Mouse (Mus musculus): ENCODE measurements around the gene Hmgn5. TPM values are rescaled to one million over a fixed set of nuclear protein-coding genes. Genes with fewer than 3 reads are reported as not detected.

Gene Hmgn5
- polyA plus RNA-seq (2015; fragmentation: Nextera tagmentation; extraction: Ambion mirVana) = 16.9 and 17.6 TPM in 2 replicates

DNA sequence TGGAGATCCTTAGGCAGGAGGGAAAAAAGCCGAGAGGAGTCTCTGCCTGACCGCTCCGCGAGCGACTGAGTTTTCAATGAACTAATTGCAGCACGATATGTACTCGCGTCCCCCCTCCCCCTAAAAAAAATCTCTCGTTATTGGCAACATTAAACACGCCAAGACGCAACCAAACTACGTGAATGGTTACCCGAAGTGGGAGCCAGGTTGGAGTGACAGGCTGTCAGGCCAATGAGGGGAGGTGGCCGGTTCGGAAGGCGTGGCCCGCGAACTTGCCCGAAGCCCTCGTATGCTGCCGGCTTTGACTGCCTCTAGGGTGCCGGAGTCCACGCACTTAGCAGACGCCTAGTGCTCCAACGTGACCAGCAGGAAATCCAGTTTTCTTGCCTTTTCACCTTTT is at the start of gene Hmgn5:
TSS of gene Hmgn5 (minus strand) at position 122 of the 400 bp plus-strand sequence.
- ATAC-seq (peak; percentile 99), DNase-seq (ENCODE audit: low spot score) (peak; percentile 94)
- Histone ChIP-seq H3K27ac (ENCODE audit: low read length) (peak within 1 kb of the TSS; percentile 68), H3K9ac (replicated peaks; ENCODE audit: low read depth) (peak within 1 kb of the TSS; percentile 39), H3K4me3 (ENCODE audit: low read depth, low read length) (peak within 1 kb of the TSS; percentile 52), H3K36me3 (ENCODE audit: insufficient read depth, low read length) (no peaks in the 10 kb centered on the region), H3K4me1 (ENCODE audit: insufficient read depth, low read depth, low read length) (no peaks in the 10 kb centered on the region), H3K9me3 (ENCODE audit: low read length) (no peaks in the 10 kb centered on the region), H3K27me3 (replicated peaks; ENCODE audit: insufficient read depth, low read length) (no peaks in the 10 kb centered on the region), H3K4me2 (replicated peaks; ENCODE audit: low read depth, low read length) (peak within 1 kb of the TSS; percentile 55)
- TF ChIP-seq EP300 (IDR thresholded peaks at IDR 0.05) (no peak), CTCF (IDR thresholded peaks at IDR 0.05) (no peak; the same call in 1 of the 2 replicates)
- WGBS = 20% methylated on average over 25 of the region's 25 CpGs

DNA sequence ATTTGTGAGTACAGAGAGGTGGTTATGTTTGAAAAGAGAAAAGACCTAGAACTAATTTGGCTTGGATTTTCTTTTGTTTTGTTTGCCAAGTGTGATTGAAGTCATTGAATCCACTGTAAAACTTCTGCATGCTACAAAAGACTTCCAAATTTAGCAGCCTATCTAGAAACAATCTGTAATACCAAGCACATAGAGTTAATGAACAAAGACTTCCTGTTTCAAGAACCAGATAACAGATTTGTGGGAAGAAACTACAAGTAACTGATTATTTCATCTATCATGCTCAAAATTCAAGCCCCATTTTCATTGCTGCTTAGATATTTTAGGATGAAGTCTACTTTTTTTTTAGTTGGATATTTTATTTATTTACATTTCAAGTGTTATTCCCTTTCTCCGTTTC is 34.6 kb upstream of the Hmgn5 start:
- Histone ChIP-seq H3K27me3 (replicated peaks; ENCODE audit: insufficient read depth, low read length) (no peaks in the 10 kb centered on the region), H3K4me2 (replicated peaks; ENCODE audit: low read depth, low read length) (no peak overlapping the region), H3K9ac (replicated peaks; ENCODE audit: low read depth) (no peak overlapping the region), H3K4me1 (ENCODE audit: insufficient read depth, low read depth, low read length) (no peaks in the 10 kb centered on the region), H3K4me3 (ENCODE audit: low read depth, low read length) (no peak overlapping the region), H3K9me3 (ENCODE audit: low read length) (no peaks in the 10 kb centered on the region), H3K36me3 (ENCODE audit: insufficient read depth, low read length) (no peaks in the 10 kb centered on the region), H3K27ac (ENCODE audit: low read length) (no peak overlapping the region)
- no peak for TF ChIP-seq CTCF (IDR thresholded peaks at IDR 0.05)
- no peak for TF ChIP-seq EP300 (IDR thresholded peaks at IDR 0.05)
- no peak for ATAC-seq
- no peak for DNase-seq (ENCODE audit: low spot score)
- WGBS = 47% methylated on average over 1 of the region's 1 CpGs

DNA sequence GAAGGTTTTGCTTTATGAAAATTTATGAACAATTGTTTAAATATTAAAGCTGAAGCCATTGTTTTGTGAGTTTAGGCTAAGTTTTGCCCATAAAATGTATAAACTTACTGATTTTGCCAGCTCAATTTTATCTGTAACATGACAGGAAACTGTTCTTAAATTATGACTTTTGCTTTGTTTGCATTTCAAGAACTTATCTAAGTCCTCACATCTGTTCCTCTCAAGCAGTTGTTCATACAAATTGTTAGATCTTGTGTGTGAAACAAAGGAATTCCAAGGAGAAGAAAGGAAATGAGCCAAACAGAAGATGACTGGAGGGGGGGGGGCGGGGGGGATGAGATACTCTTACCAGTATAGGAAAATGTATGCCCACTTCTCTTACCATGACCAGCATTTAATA is 13.0 kb upstream of the Hmgn5 start:
- no peak overlapping the region for H3K4me3 ChIP-seq (ENCODE audit: low read depth, low read length)
- H3K27me3 ChIP-seq (replicated peaks; ENCODE audit: insufficient read depth, low read length) = no peaks in the 10 kb centered on the region
- H3K9me3 ChIP-seq (ENCODE audit: low read length) = no peaks in the 10 kb centered on the region
- no peaks in the 10 kb centered on the region for H3K4me1 ChIP-seq (ENCODE audit: insufficient read depth, low read depth, low read length)
- no peak for ATAC-seq
- H3K9ac ChIP-seq (replicated peaks; ENCODE audit: low read depth) = no peak overlapping the region
- no peaks in the 10 kb centered on the region for H3K36me3 ChIP-seq (ENCODE audit: insufficient read depth, low read length)
- no peak overlapping the region for H3K27ac ChIP-seq (ENCODE audit: low read length)
- TF ChIP-seq CTCF (IDR thresholded peaks at IDR 0.05) = no peak
- TF ChIP-seq EP300 (IDR thresholded peaks at IDR 0.05) = no peak
- no peak for DNase-seq (ENCODE audit: low spot score)
- no CpG with 5 or more reads among the region's 1 CpGs for WGBS
- H3K4me2 ChIP-seq (replicated peaks; ENCODE audit: low read depth, low read length) = no peak overlapping the region

DNA sequence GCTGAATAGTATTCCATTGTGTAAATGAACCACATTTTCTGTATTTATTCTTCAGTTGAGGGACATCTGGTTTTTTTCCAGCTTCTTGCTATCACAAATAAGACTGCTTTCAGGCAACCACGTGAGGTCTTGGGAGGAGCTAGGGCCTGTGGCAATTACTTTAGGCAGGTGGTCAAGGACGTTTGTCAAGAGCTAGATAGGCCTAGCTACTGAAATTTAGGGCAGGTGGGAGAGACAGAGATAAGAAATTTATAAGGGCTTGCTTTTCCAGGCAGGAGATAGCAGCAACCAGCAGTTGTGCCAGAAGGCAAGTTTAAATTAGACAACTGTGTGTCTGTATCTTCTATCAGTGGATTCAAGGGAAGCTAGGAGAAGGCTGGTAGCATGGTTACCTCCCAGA is 7.7 kb upstream of the Hmgn5 start:
- H3K36me3 ChIP-seq (ENCODE audit: insufficient read depth, low read length) = no peaks in the 10 kb centered on the region
- no peaks in the 10 kb centered on the region for H3K27me3 ChIP-seq (replicated peaks; ENCODE audit: insufficient read depth, low read length)
- no peaks in the 10 kb centered on the region for H3K4me1 ChIP-seq (ENCODE audit: insufficient read depth, low read depth, low read length)
- DNase-seq (ENCODE audit: low spot score) (no peak), ATAC-seq (no peak)
- no peaks in the 10 kb centered on the region for H3K9me3 ChIP-seq (ENCODE audit: low read length)
- WGBS = 49% methylated on average over 2 of the region's 2 CpGs
- no peak for TF ChIP-seq CTCF (IDR thresholded peaks at IDR 0.05)
- no peak overlapping the region for H3K27ac ChIP-seq (ENCODE audit: low read length)
- no peak overlapping the region for H3K4me2 ChIP-seq (replicated peaks; ENCODE audit: low read depth, low read length)
- no peak overlapping the region for H3K9ac ChIP-seq (replicated peaks; ENCODE audit: low read depth)
- H3K4me3 ChIP-seq (ENCODE audit: low read depth, low read length) = no peak overlapping the region

DNA sequence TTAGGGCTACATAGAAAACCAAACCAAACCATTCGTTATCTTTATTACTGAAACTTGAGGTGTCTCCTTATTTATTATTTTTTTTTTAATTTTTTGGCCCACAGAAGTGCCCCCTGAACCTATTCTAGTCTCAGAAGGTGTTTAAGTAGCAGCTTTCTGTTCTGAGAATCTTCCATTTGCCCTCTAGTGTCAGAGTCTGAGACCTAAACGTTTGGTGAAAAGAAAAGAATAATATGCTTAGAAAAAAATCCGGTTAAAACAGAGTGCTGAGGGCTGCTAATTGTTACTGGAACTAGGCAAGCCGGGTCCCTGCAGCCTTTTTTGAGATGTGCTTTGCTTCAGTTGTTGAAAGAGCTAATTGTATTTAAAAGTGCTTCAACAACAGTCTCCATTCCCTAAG is 962 bp upstream of the Hmgn5 start:
- DNase-seq (ENCODE audit: low spot score) (peak; percentile 21), ATAC-seq (no peak)
- 23% methylated on average over 4 of the region's 4 CpGs for WGBS
- Histone ChIP-seq H3K27me3 (replicated peaks; ENCODE audit: insufficient read depth, low read length) (no peaks in the 10 kb centered on the region), H3K4me3 (ENCODE audit: low read depth, low read length) (peak overlapping the region; percentile 52), H3K36me3 (ENCODE audit: insufficient read depth, low read length) (no peaks in the 10 kb centered on the region), H3K4me1 (ENCODE audit: insufficient read depth, low read depth, low read length) (no peaks in the 10 kb centered on the region), H3K4me2 (replicated peaks; ENCODE audit: low read depth, low read length) (peak overlapping the region; percentile 55), H3K9ac (replicated peaks; ENCODE audit: low read depth) (no peak overlapping the region), H3K9me3 (ENCODE audit: low read length) (no peaks in the 10 kb centered on the region), H3K27ac (ENCODE audit: low read length) (no peak overlapping the region)
- TF ChIP-seq EP300 (IDR thresholded peaks at IDR 0.05) (no peak), CTCF (IDR thresholded peaks at IDR 0.05) (no peak)

DNA sequence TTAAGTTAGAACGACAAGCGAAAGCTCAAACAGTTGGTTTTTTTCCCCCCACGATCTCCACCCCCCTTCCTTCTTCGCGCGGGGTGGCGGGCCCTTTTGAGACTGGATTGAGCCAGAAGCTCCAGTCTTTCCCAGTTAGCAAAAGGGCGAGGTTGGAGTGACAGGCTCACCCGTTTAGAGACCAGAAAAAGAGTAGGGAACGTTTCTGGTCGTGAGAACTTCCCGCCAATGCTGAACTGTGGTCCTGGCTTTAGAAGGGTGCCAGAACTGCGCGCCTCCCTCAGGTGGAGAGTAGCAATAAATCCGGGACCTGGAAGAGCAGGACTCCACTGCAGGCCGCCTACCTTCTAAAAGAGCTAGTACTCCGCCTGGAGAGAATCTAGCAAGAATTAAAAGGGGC is 482 bp upstream of the Hmgn5 start:
- ATAC-seq (peak; percentile 69), DNase-seq (ENCODE audit: low spot score) (peak; percentile 58)
- Histone ChIP-seq H3K4me1 (ENCODE audit: insufficient read depth, low read depth, low read length) (no peaks in the 10 kb centered on the region), H3K9ac (replicated peaks; ENCODE audit: low read depth) (peak overlapping the region; percentile 39; the same call in 1 of the 2 replicates), H3K36me3 (ENCODE audit: insufficient read depth, low read length) (no peaks in the 10 kb centered on the region), H3K9me3 (ENCODE audit: low read length) (no peaks in the 10 kb centered on the region), H3K4me3 (ENCODE audit: low read depth, low read length) (peak overlapping the region; percentile 52), H3K27ac (ENCODE audit: low read length) (peak overlapping the region; percentile 43; the same call in 1 of the 2 replicates), H3K4me2 (replicated peaks; ENCODE audit: low read depth, low read length) (peak overlapping the region; percentile 55), H3K27me3 (replicated peaks; ENCODE audit: insufficient read depth, low read length) (no peaks in the 10 kb centered on the region)
- TF ChIP-seq EP300 (IDR thresholded peaks at IDR 0.05) (no peak), CTCF (IDR thresholded peaks at IDR 0.05) (peak; percentile 56)
- 10% methylated on average over 15 of the region's 17 CpGs for WGBS

All from lung, postnatal 0 days (tissue).